Mouse (Mus musculus) left cerebral cortex, adult 11 months (tissue): ENCODE data around the gene Pop5.
A peak's percentile ranks its signal among the peaks of the same experiment; 100 is the strongest.

Experiments
- DNase-seq: peaks from one replicate; pipeline ENCODE4 v3.0.0; 2022; ENCODE audit warnings: low spot score

The Pop5 gene

GRCm38 (mm10) chr5:115215273-115216185, 20.1 kb upstream of the Pop5 start:
- DNase-seq, result no peak

DNA sequence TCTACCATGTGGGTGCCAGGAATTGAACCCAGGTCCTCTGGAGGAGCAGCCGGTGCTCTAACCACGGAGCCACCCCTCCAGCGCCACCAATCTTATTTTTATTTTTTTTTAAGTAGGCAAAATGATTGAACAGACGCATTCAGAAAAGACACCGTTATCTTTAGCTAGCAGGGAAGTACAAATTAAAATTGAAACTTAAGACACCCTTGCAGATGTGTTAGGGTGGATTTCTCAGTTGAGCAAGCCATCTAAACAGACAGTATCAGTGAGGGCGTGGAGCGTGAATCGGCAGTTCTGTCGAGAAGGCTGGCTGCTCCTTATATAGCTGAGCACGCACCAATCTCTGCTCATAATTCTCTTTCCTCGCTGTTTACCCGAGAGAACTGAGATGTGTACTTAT, 17.6 kb upstream of the Pop5 start:
- no peak for DNase-seq

- DNase-seq, result no peak
Measured at GRCm38 (mm10) chr5:115220931-115221640, 14.6 kb upstream of the Pop5 start.

GRCm38 (mm10) chr5:115222485-115222884, 13.2 kb upstream of the Pop5 start:
- no peak for DNase-seq

DNA sequence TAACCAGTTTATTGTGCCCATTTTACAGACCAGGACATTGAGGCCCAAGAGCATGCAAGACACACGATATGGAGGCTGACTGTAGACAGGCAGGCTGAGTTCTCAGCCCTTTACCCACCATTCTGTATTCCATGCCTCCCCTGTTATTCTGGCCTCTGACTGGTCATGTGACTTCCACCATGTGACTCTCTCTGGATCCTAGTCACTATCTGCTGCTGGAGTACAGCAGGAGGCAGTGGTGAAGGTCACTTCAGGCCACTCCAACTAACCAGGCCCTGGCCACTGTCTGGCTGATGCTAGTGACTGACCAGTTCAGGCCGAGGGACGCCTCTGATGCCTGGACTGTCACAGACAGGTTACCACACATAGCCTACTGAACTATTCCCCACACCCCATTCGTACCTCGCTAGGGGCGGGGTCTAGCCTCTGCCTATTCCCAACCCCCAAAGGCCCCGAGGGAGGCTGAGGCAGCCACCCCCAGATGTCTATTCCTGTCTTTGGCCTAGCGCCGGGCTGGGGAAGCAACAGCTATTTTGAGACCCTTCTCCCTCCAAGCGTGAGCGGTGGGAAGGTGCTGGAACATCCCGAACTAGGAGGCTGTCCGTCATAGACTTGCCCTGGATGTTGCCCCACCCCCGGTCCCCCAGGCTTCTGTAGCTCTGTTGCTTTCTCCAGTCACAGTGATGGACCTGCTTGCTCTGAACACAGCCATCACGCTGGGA, 4.6 kb upstream of the Pop5 start:
- DNase-seq, result no peak

DNA sequence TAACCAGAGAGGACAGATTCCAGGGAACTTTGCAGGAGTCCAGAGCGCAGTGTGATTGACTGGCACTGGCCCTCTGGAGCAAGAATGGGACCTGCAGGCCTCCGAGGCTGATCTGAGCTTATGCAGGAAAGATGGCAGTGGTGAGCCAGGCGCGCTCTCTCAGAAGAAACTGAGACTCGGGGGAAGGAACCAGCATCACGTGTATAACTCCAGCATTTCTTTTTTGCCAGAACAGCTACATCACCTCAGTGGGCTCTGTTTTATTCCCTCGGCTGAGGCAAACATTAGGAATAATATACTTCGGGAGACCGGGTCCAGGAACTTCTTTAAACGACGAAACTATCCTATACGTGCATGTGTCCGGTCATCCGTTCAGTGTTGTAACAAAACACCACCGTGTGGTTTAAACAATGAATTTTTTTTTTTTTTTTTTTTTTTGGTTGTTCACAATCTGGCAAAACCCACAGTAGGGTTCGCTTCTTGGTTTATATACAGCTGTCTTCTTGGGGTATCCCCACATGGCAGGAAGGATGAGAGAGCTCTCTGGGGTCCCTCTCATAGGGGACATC, 4.0 kb upstream of the Pop5 start:
- DNase-seq, result no peak

DNA sequence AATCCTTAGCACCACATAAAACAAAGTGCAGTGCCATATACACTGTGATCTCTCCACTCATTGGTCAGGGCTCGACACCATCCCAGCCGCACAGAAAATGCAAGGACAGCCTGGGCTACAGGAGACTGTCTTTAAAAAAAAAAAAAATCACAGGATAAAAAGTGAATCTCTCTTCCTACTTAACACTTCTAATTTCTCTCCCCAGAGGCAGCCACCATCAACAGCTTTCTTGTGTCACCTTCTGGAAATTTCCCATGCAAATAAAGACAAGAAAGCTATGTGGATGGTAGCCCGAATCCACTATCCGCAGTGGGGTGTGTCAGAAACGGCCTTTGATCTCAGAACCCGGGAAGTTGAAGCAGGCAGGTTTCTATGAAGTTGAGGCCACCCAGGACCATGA, 3.1 kb upstream of the Pop5 start:
- DNase-seq, result no peak

GRCm38 (mm10) chr5:115233031-115233780, 2.4 kb upstream of the Pop5 start:
- DNase-seq, result no peak

GRCm38 (mm10) chr5:115234519-115234918, 1.1 kb upstream of the Pop5 start:
- no peak for DNase-seq

GRCm38 (mm10) chr5:115235323-115235771, 289 bp upstream of the Pop5 start:
- peak; percentile 65 for DNase-seq

- DNase-seq, result peak; percentile 83
Measured at GRCm38 (mm10) chr5:115237803-115238728, 2.4 kb downstream of the Pop5 start.

DNA sequence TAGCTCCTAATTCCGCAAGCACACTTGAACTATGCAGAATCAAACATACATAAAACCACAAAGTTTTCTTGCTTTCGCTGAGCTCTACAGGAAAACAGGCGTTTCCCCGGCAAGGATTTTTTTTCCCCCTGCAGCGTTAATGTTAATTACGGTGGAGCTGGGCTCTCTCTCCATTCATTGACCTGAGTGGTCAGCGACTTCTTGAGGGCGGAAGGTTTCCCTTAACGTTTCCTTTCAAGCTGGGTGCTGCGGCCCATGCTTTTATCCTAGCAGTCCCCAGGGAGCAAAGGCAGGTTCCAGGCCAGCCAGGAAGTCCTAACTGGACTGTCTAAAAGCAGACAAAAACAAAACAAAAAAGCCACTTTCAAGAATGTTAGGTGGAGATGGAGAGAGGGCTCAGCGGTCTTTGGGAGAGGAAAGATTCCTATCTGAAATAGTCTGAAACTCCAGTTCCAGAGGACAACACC, 3.1 kb downstream of the Pop5 start:
- no peak for DNase-seq

GRCm38 (mm10) chr5:115240191-115240590, 4.6 kb downstream of the Pop5 start:
- DNase-seq, result no peak

DNA sequence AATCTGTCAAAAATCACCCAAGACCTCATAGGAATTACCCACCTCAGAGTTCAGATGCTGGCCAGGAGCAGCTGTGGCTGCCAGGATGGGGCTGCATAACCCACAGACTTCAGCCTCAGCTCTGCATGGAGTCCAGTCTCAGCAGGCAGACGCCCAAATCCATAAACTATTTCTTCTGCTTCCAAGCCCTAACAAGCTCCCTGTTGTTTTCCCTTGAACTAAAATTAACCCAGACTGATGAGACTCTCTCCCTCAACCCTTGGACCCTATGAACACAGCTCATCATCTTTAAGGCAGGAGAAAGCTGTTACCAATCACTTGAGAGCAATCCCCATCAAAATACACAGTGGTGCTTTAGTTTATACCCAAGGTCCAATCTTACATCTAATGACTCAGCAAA, 19.8 kb downstream of the Pop5 start:
- no peak for DNase-seq

GRCm38 (mm10) chr5:115256909-115257546, 21.4 kb downstream of the Pop5 start:
- no peak for DNase-seq

- DNase-seq, result no peak
Measured at GRCm38 (mm10) chr5:115260356-115260755, 24.7 kb downstream of the Pop5 start.

- DNase-seq, result no peak
Measured at GRCm38 (mm10) chr5:115261141-115261540, 25.5 kb downstream of the Pop5 start.

DNA sequence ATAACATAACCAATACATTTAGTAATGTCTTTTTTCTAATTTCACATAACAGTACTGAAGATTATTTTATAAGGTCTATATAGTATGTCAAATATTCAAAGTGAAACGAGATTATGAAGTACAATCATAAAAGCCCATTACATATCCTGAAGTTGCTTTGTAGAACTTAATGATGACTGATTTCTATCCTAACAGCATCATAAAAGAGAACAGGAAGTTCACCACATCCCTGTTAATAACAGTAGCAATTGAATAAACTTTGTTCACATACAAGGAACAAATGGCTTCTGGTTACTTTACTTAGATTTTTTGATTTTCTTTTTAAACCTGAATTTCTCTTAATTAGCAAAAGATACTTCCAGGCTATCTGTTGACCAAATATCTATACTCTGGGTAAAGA, 26.2 kb downstream of the Pop5 start:
- no peak for DNase-seq

DNA sequence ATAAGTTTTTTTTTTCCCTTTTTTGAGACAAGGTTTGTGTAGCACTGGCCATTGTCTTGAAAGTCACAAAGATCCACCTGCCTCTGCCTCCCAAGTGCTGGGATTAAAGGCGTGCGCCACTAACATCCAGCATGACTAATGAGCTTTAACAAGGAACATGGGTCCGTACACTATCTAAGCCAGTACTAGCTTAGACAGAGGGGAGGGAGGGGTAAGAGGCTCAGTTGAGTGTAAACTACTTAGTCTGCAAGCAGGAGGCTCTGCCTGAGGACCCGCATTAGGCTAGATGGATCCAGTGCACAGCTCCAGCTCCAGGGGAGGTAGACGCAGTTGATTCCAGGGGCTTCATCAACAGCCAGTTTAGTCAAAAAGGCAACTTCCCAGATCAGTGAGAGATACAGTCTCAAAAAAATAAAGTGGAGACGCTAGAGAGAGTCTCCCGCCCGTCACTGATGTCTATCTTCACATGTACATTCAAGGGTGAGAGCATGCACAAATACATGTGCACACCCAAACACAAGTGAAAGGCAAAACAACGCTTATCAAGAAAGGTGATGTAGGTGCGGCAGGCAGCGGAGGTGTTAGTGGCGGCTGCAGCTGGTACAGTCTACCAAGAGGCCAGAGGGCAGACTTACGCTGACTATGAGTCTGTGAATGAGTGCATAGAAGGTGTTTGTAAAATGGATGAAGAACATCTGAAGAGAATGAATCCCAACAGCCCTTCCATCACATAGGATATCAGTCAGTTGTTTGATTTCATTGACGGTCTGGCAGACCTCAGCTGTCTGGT, 27.1 kb downstream of the Pop5 start:
- DNase-seq, result no peak
